Mouse (Mus musculus): ENCODE measurements around the gene Hck. TPM values are rescaled to one million over a fixed set of nuclear protein-coding genes. Genes with fewer than 3 reads are reported as not detected.
A peak's percentile ranks its signal among the peaks of the same experiment; 100 is the strongest.

The Hck gene
- polyA plus RNA-seq, 1 experiment = 2.9 TPM

DNA sequence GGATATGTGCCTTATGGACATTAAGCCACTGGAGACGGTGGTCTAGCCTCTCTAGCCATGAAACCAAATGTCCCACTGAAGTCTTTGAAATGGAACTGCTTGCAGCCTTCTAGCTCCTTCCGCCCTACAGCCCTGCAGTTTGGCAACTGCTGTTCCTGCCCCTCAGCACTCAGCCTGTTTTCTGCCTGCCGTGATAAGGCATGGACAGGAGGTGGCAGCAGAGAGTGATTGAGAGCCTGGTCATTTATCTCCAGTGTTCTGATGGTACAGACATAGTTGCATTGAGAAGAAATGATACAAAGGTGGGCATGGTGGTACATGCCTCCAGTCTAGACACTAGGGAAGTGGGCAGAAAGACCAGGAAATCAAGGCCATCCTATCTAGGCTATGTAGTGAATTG lies 39.4 kb downstream of the Hck start:
- DNase-seq (ENCODE audit: extremely low spot score in 1 of 2, low spot score in 1 of 2) = peak; percentile 14 to 82

DNA sequence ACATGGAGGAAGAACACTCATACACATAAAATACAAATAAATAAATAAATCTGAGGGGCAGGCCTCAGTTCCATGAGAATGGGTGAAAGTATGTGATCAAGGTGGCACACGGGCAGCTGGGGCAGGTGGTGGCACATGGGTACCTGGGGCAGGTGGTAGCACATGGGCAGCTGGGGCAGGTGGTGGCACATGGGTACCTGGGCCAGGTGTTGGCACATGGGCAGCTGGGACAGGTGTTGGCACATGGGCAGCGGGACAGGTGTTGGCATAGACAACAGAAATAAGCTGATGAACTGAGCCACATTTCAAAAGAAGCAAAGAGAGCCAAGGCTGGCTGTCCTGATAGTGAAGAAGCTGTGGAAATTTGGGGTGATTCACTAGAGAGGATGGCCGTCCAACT lies 41.5 kb downstream of the Hck start:
- DNase-seq (ENCODE audit: extremely low spot score in 1 of 2, low spot score in 1 of 2) = no peak

DNA sequence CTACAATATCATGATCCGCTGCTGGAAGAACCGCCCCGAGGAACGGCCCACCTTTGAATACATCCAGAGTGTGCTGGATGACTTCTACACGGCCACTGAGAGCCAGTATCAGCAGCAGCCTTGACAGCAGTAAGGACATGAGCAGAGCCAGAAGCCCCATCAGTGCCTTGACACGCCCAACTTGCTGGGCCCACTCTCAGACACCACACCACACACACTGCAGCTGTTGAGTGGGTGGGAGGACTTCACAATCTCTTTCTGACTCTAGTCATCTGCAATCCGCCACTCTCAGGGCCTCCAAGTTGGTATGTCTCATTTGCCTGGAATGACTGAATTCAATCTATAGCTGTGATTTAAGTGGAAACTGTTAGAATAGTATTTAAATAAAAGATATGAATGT lies 42.8 kb downstream of the Hck start:
- DNase-seq (ENCODE audit: extremely low spot score in 1 of 2, low spot score in 1 of 2) = peak; percentile 30 to 56

DNA sequence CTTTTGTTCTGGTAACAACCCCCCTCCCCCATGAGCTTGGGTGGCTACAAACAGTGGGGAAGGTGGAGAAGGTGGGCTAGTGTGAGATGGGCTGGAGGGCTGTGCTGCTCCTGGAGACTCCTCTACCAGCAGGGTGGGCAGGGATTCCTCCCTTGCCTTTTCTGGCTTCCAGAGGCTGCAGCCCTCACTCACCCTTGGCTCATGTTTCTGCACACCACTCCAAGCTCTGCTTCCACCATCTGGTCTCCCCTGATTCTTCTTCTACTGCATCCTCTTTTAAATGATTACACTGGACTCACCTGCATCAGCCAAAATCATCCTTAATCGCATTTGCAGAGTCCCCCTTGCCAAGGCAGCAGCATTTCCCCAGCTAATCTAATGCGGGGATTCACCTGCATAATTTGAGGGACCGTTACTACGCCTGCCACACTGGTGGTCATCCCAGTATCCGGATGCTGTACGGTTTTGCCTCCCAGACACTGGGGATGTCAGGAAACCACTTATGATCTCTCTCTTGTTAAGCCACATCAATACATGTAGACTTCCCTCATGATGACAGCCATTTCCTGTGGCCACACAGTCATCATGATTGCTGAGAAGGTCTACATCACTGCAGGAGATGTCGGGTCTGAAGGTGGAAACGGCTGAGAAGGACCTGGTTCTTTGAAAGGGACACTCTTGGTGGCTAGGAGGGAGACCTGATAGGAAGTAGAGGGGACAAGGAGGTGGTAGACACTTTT lies 43.8 kb downstream of the Hck start:
- DNase-seq (ENCODE audit: extremely low spot score in 1 of 2, low spot score in 1 of 2) = no peak

DNA sequence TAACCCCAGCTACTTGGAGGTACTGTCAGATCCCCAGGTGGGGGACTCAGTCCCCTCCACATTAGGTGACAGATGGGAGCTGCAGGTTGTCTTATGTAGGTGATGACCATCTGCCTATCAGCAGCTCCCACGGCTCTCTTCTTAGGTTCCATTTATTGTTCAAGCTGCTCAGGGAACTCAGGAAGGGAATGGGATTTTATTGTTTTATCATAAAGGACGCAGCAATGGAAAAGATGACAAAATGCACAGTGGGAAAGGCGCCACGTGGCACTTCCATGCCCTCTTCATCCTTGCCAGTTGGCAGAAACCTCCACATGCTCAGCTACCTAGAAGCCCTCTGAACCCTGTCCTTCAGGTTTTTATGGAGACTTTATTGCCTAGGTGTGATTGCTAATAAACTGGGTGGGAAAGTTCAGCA lies 44.8 kb downstream of the Hck start:
- no peak for DNase-seq (ENCODE audit: extremely low spot score in 1 of 2, low spot score in 1 of 2)

DNA sequence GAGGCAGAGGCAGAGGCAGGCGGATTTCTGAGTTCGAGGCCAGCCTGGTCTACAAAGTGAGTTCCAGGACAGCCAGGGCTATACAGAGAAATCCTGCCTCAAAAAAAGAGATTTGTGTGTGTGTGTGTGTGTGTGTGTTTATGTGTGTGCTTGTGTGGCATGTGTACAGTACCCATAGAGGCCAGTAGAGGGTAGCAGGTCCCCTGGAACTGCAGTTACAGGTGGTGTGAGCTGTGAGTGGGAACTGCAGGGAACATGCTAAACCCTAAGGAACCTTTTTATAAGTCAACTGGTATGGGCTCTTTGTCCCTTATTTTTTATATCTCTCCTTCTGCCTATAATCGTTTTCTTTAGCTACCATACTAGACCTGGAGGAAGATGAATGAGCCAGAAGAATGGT lies 49.0 kb downstream of the Hck start:
- DNase-seq (ENCODE audit: extremely low spot score in 1 of 2, low spot score in 1 of 2) = no peak

DNA sequence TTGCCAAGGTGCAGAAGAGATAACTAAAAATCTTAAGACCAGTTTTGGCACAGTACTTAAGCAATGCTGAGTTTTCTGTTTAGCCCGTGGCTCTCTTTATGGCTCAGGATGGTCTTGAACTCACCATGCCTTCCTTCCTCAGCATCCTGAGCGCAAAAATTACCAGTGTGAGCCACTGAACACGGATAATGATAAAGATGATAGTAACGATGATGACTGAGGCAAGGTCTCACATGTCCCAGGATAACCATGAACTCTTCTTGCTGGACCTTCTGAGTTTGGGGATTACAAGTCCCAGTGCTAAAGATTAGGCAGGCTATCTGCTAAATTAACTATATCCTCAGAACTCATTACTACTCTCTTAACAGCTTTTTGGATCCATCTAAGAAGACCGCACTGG lies 51.9 kb downstream of the Hck start:
- DNase-seq (ENCODE audit: extremely low spot score in 1 of 2, low spot score in 1 of 2) = no peak

DNA sequence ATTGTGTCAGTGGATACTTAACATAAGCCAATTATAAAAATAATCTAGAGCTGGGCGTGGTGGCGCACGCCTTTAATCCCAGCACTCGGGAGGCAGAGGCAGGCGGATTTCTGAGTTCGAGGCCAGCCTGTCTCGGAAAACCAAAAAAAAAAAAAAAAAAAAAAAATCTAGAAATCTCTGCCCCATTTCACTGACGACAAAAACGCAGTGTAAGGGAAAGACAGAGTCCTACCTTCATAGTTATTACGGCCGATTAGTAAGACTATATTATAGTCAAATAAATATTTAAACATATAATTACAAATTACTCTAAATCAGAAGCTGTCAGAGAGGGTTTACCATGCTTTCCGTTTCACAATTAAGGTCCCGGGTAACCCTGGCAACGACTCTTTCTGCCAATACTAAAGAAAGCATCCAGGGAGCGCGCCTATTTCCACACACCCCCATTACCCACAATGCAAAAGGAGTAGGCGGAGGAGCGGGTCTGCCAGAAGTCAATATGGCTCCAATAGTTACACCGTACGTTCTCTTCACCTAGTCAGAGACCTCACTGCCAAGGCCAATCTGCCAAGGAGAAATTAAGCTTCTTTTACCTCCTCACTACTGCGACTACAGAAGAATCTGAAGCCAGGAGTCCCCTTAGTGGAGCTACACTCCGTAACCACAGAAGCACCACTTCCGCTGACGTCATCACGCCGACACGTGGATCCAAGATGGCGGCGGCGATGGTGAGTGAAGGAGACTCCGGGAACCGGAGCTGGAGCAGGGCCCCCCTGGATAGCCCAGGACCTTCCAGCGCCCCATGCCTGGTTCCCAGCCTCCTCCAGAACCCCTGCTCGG lies 52.8 kb downstream of the Hck start, which contains the start of gene Tm9sf4:
Gene Tm9sf4 (plus strand): TSS at position 460 of the 840 bp plus-strand sequence.
- DNase-seq (ENCODE audit: extremely low spot score in 1 of 2, low spot score in 1 of 2) = peak; percentile 88 to 95

DNA sequence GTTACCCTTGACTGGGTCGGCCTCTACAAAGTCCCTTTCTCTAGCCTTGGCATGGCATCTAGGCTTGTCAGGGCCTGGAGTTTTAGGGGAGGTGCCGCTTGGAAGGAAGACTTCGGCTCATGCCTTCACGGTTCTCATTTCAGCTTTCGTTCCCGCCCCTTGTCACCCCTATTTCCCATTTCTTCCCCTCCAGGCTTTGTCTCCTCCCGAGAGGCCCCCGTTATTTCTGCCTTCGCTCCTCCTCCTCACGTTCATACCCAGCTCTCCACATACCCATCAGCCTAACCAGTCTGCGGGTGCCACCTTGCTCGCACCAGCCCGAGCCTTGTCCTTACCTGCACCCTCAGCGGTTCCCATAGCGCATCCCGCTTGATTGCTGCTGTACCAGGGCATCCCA lies 53.4 kb downstream of the Hck start:
- no peak for DNase-seq (ENCODE audit: extremely low spot score in 1 of 2, low spot score in 1 of 2)

DNA sequence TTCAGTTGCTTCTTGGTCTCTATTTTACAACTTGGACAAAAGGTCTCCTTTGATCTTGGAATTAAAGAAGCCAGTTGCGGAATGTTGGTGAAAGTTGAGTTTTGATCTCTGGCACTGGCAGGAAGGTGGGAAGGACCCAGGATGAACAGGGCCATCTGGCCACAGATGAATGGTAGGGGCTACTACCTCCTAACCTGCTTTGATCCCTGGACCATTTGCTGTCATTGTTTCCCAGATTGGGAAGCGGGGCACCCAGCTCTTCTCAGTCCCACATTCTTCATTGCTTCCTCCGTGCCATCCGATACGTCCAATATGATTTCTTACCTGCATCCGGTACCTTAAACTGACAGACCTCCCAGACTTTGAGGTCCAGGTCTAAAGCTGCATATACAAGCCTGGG lies 58.9 kb downstream of the Hck start:
- DNase-seq (ENCODE audit: extremely low spot score in 1 of 2, low spot score in 1 of 2) = no peak

DNA sequence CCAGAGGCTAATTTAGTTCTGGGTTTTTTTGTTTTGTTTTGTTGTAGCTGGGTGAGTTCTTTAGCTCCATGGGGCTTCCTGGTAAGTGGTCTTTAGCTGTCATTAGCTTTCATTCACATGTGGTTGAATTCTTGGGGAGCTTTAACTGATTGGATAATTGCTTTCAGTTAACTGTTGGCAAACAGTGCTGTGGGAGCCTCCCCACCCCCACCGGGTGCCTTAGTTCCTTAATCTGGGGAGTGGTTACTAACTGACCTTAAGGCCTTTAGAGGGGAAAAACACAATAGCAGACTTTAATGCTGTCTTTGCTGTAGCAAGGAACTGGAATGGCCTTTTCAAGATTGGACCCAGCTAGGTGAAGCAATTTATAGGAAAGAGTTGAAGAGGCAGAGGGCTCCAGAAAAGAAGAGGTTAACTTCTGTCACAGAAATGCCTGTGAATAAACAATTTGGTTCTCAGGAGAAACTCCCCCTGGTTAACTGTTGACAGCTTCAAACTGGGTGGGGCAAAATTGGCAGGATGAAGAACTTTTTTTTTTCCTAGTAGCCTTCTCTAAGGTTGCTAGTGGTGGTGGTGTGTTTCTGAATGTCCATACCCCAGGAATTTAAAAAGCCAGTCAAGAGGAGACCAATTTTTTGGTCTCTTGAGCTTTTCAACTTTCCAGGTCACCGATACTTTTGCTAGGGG lies 60.0 kb downstream of the Hck start:
- DNase-seq (ENCODE audit: extremely low spot score in 1 of 2, low spot score in 1 of 2) = no peak

DNA sequence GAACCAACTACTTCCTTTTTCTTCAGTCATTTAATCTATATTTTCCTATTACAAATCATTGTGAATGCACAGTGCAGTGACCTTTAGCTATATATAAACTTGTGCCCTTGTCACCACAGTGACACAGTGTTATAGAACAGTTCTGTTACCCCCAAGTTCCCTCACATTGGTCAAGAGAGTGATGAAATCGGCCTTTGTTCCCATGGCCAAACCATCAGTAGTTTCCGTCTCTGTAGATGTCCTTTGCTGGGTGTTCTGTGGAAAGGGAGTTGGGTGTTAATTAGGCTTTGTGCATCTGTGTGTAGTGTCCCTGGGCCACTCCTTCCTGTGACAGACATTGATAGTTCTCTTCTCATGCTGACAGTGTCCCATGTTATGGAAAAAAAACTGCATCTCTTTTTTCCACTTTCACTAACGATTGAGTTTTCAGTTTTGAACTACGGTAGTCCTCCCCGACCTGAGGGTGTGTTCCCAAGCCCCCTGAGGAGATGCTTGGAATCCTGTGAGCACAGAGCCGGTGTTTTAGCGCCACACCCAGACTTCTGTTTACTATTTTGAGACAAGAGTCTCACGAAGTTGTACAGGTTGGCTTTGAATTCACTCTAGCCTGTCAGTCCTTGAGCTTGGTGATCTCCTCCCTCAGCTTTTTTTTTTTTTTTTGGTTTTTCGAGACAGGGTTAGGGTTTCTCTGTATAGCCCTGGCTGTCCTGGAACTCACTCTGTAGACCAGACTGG lies 62.4 kb downstream of the Hck start:
- DNase-seq (ENCODE audit: extremely low spot score in 1 of 2, low spot score in 1 of 2) = no peak

DNA sequence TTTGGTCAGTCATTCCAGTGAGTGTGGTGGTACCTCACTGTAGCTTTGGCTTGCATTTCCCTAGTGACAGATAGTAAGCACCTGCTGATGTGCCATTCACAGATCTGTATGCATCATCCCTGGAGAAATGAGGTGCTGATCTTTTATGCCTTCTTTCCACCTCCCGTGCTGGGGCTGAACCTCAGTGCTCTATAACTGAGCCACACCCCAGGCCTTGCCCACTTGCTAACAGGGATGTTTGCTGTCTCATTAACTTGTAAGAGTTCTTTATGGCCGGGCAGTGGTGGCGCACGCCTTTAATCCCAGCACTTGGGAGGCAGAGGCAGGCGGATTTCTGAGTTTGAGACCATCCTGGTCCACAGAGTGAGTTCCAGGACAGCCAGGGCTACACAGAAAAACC lies 63.7 kb downstream of the Hck start:
- no peak for DNase-seq (ENCODE audit: extremely low spot score in 1 of 2, low spot score in 1 of 2)

DNA sequence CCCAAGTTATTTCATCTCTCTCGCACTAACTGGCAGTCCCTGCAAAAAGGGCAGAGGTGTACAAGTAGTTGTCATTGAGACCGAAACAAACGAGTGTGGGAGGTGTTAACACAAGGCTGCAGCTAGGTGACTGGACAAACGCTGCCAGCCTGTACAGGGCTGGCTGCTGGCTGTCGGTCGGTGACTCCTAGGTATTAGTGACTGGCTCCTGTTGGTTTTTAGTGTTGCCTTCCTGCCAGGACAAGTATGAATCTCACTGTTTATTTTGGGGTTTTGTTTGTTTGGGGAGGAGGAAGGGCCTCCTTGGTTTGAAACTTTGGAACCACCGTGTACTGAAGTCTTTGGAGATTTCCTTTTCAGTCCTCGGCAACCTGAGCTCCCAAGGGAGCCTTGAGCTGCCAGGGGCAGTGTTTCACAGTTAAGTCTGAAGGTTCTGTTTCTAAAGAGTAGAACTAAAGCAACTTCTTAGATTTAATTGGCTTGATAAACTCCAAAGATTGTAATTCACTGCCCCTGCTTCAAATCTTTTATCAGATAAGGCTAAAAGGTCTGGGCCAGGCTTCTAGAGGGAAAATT lies 67.8 kb downstream of the Hck start:
- DNase-seq (ENCODE audit: extremely low spot score in 1 of 2, low spot score in 1 of 2) = no peak

DNA sequence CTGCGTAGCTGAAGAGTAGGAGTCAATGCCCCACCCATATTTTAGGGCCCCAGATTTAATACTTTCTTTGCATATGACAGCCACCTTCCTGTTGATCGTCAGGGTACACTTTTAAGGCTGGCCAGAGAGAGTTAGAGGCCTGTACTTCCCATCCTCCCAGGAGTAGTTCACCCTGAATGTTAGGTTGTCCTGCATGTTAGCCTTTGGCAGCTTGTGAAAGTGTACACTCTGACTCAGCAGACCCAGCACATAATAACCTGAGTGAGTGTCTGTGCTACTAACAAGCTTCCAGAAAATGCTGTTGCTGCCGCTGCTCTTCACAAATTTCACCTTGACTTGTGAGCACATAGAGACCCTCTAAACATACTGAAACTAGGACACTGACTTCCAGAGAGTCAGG lies 68.9 kb downstream of the Hck start:
- DNase-seq (ENCODE audit: extremely low spot score in 1 of 2, low spot score in 1 of 2) = no peak

DNA sequence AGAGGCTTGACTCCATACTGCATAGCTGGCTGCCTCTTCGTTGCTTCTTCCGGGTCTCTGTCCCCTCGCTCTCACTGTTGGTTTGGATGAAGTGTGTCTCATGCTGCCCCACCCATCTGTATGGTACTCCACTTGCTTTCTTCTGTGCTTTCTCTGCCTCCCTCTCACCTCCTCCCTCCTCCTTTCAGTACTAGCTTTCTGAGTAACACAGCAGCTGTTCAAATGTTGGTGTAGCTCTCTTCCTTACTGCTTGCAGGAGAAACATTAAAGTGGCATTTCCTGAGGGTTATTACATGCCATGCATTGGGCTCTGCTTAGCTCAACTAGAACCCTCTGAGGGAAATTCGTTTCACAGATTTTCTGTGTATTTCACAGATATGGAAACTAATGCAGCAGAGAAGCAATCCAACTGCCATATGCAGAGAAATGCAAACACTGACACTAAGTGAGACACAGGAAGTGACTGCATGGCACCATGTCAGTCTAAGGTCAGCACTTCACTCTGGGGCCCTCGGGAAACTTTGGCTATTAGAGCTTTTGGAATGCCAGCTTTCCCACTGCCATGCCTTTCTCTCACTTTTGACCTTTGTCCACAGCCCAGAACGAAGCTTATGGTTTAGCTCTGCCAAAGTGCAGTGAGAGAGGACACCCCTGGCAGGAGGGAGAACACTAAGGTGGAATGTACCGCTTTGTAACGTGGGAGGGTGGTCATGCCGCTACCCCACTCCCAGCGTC lies 71.0 kb downstream of the Hck start:
- peak; percentile 29 to 58 for DNase-seq (ENCODE audit: extremely low spot score in 1 of 2, low spot score in 1 of 2)

DNA sequence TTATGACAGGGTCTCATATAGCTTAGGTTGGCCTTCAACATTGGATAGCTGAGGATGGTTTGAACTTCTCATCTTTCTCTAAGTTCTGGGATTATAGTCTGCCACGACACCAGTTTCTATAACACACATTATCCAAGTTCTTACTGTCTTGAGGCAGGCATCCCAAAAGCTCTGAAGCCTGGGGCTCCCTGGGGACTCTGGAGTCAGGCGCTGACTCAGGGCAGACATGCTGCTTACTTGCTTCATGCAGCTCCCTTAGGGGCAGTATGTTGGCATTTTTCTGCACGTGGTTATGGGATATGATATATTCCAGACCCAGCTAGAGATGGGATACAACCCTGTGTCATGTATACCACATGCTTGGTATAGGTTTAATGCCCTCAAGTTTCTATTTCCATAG lies 71.7 kb downstream of the Hck start:
- DNase-seq (ENCODE audit: extremely low spot score in 1 of 2, low spot score in 1 of 2) = no peak

DNA sequence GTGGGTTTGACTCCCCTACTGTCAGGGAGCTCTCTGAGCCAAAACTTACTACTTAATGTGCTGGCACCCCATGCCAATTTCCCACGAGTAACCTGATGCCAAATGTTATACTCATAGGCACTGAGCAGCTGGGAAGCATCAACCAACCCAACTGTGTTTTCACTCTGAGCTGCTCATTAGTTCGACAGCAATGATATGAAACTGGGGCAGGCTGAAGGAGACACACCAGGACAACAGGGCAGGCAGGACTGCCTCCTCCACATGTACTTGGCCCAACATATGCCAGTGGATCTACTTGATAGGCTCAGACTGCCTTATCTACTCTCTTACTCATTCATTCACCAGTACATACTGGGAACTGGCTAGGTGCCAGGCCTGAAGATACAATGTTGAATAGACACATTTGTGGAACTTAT lies 77.9 kb downstream of the Hck start:
- DNase-seq (ENCODE audit: extremely low spot score in 1 of 2, low spot score in 1 of 2) = peak; percentile 10 to 35

DNA sequence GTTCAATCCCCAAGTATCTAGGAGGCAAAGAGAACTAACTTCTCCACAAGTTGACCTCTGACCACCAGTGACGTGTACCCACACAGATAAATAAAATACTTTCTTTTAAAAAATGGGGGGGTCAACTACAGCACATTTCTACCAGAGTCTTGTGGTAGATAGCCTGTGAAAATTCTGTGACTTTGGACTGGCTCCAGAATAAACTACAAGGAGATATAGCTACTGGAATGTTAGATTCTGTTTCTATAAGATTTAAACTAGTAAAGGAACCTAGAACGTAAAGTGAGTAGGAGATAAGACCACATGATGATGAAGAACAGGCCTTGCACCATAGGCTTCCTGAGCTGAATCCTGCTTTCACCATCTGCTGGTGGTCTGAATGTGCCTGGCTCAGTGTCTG lies 79.6 kb downstream of the Hck start:
- no peak for DNase-seq (ENCODE audit: extremely low spot score in 1 of 2, low spot score in 1 of 2)

DNA sequence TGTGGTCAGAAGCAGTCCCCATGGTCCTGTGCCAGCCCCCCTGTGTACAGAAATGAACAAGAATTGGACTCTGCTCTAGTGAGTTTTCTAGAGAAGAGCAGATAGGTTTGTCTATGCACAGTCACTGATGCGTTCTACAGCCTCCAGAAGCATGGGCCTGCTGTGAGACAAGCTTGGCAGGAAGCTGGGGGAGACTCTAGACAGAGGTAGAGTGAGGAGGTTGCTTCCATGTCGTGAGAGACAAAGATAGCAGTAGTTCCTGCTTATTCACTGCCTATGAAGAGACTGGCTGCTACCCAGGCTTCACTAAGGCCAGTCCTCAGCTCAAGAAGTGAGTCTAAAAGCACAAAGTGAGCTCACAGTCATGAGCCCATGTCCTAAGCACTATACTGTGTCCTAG lies 83.0 kb downstream of the Hck start:
- DNase-seq (ENCODE audit: extremely low spot score in 1 of 2, low spot score in 1 of 2) = peak in 1 of 2 experiments; percentile 16
